Mouse (Mus musculus): ENCODE data around the gene Gm10282. TPM values are rescaled to one million over a fixed set of nuclear protein-coding genes. Genes with fewer than 3 reads are reported as not detected.

The Gm10282 gene
- 100 to 1,000 TPM in 1 of 2 experiments, 10 to 100 TPM in 1; 26.6 to 220 TPM for polyA plus RNA-seq (2012; fragmentation: generic; extraction: Trizol)

DNA sequence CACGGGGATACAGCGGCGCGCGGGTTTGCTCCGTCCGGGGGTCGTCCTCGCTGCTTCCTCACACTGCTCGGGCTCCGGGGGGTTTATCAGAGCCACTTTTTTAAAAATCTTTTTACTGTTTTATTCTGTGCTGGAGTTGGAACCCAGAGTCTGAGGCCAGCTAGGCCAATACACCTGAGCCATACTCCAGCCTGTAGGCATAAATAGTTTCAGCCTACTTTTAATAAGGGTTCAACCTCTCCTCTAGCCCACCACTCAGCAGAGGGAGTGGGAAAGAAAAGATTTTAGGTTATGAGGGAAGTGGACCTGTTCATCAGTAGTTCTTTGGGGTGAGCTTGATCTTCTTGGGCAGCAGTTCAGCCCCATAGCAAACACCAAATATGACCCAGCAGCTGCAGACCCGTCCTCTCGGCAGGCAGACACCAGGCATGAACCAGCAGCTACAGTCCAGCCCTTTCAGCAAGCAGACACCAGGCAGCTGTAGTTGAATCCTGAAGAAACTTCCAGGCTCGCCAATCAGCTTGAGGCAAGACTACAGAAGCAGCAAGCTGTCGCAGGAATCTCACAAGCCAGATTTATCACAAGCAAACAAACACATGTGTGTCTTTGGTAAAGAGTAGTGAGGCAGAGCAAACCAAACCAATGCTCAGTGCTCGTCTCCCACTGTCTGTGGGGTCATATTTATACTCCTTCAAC lies at the start of gene Gm10282:
TSS of gene Gm10282 (minus strand) at position 51 of the 696 bp plus-strand sequence.

GRCm38 (mm10) chr8:72318801-72319322 lies 13.8 kb upstream of the Gm10282 start, which contains the start of gene Klf2:
Gene Klf2, plus strand, starts transcription at chr8:72319033.

Other genes starting within 250 kb of the Gm10282 start
- under 1 TPM in 1 of 2 experiments, not detected in 1; 0.01 TPM for gene Olfr373, start 222.1 kb downstream of the Gm10282 start, polyA plus RNA-seq (2012; fragmentation: generic; extraction: Trizol)
- not detected for gene Olfr374, start 198.2 kb downstream of the Gm10282 start, polyA plus RNA-seq (2012; fragmentation: generic; extraction: Trizol)
- 100 to 1,000 TPM in 1 of 2 experiments, 10 to 100 TPM in 1; 37.0 to 111 TPM for gene Tpm4, start 170.3 kb downstream of the Gm10282 start, polyA plus RNA-seq (2012; fragmentation: generic; extraction: Trizol)
- gene Rab8a, start 144.1 kb downstream of the Gm10282 start, polyA plus RNA-seq (2012; fragmentation: generic; extraction: Trizol) = 10 to 100 TPM; 40.0 to 89.0 TPM
- under 1 TPM in 1 of 2 experiments, not detected in 1; 0.14 TPM for gene Hsh2d, start 115.6 kb downstream of the Gm10282 start, polyA plus RNA-seq (2012; fragmentation: generic; extraction: Trizol)
- gene Cib3, start 92.4 kb downstream of the Gm10282 start, polyA plus RNA-seq (2012; fragmentation: generic; extraction: Trizol) = under 1 TPM in 1 of 2 experiments, not detected in 1; 0.24 TPM
- not detected for gene Gm11034, start 91.6 kb downstream of the Gm10282 start, polyA plus RNA-seq (2012; fragmentation: generic; extraction: Trizol)
- gene Fam32a, start 85.5 kb downstream of the Gm10282 start, polyA plus RNA-seq (2012; fragmentation: generic; extraction: Trizol) = 10 to 100 TPM; 15.2 to 63.8 TPM
- 10 to 100 TPM; 61.9 to 72.3 TPM for gene Ap1m1, start 65.2 kb downstream of the Gm10282 start, polyA plus RNA-seq (2012; fragmentation: generic; extraction: Trizol)
- 10 to 100 TPM in 1 of 2 experiments, 1 to 10 TPM in 1; 7.8 to 18.1 TPM for gene Klf2, start 13.8 kb upstream of the Gm10282 start, polyA plus RNA-seq (2012; fragmentation: generic; extraction: Trizol)
- 10 to 100 TPM in 1 of 2 experiments, 1 to 10 TPM in 1; 9.0 to 33.7 TPM for gene Eps15l1, start 116.2 kb upstream of the Gm10282 start, polyA plus RNA-seq (2012; fragmentation: generic; extraction: Trizol)
- gene Calr3, start 138.6 kb upstream of the Gm10282 start, polyA plus RNA-seq (2012; fragmentation: generic; extraction: Trizol) = under 1 TPM; 0.76 to 0.90 TPM
- gene 1700030K09Rik, start 138.6 kb upstream of the Gm10282 start, polyA plus RNA-seq (2012; fragmentation: generic; extraction: Trizol) = 10 to 100 TPM in 1 of 2 experiments, 1 to 10 TPM in 1; 4.3 to 10.3 TPM
- gene Cherp, start 170.0 kb upstream of the Gm10282 start, polyA plus RNA-seq (2012; fragmentation: generic; extraction: Trizol) = 10 to 100 TPM; 24.1 to 46.8 TPM
- 10 to 100 TPM; 10.6 to 19.4 TPM for gene Slc35e1, start 187.4 kb upstream of the Gm10282 start, polyA plus RNA-seq (2012; fragmentation: generic; extraction: Trizol)
- gene Med26, start 243.0 kb upstream of the Gm10282 start, polyA plus RNA-seq (2012; fragmentation: generic; extraction: Trizol) = 1 to 10 TPM; 3.9 to 8.5 TPM